Mouse (Mus musculus) heart, adult 2 months (tissue): ENCODE data around the gene Hacd3. TPM values are rescaled to one million over a fixed set of nuclear protein-coding genes. Genes with fewer than 3 reads are reported as not detected.

Experiments
- DNase-seq, 2 experiments: peaks; one replicate each; pipeline ENCODE4 v3.0.0; 2021
- H3K27ac ChIP-seq: fragments of 200-600 bp; 2 replicates; pipeline ENCODE4 v1.8.1; 2022
- H3K27me3 ChIP-seq: fragments of 200-500 bp; 2 replicates; pipeline ENCODE4 v1.6.1; 2012; ENCODE audit warnings: mild to moderate bottlenecking, low read length, inconsistent platforms, mixed read lengths; ENCODE audit not compliant: control insufficient read depth, insufficient read depth
- H3K36me3 ChIP-seq: fragments of 200-500 bp; 2 replicates; pipeline ENCODE4 v1.6.1; 2012; ENCODE audit warnings: low read length, inconsistent platforms; ENCODE audit not compliant: control insufficient read depth, insufficient read depth
- H3K4me1 ChIP-seq: fragments of 200-500 bp; 2 replicates; pipeline ENCODE4 v1.6.1; 2011; ENCODE audit warnings: low read length; ENCODE audit not compliant: control insufficient read depth, insufficient read depth
- H3K4me3 ChIP-seq: fragments of 200-600 bp; 2 replicates; pipeline ENCODE4 v1.8.1; 2022
- H3K79me2 ChIP-seq: fragments of 200-500 bp; replicated peaks from 2 replicates; pipeline ENCODE4 v1.6.1; 2012; ENCODE audit warnings: mild to moderate bottlenecking, inconsistent platforms, low read length, moderate library complexity, mixed read lengths; ENCODE audit not compliant: control insufficient read depth, insufficient read depth
- H3K9ac ChIP-seq: fragments of 200-500 bp; 2 replicates; pipeline ENCODE4 v1.6.1; 2012; ENCODE audit warnings: low read depth, mild to moderate bottlenecking, control low read depth, inconsistent platforms, low read length, mixed read lengths
- CTCF ChIP-seq: fragments of 200-600 bp; IDR thresholded peaks from 2 replicates; pipeline ENCODE4 v1.8.1; 2022; ENCODE audit warnings: antibody characterized with exemption, mild to moderate bottlenecking, moderate library complexity
- EP300 ChIP-seq: fragments of 200-500 bp; IDR thresholded peaks from 2 replicates; pipeline ENCODE4 v1.6.1; 2011; ENCODE audit warnings: low read depth, low read length, control low read depth; ENCODE audit not compliant: insufficient read depth
- POLR2A ChIP-seq: fragments of 200-500 bp; IDR thresholded peaks from 2 replicates; pipeline ENCODE4 v1.6.1; 2011; ENCODE audit warnings: mild to moderate bottlenecking, low read depth, low read length, control low read depth; ENCODE audit not compliant: insufficient read depth
- WGBS: fragments of 180-500 bp; shearing (Covaris S2); methylation state at CpG from one replicate; pipeline ENCODE4 v1.1.7; 2018; 5-methylcytosine and 5-hydroxymethylcytosine counted together
- intact Hi-C: fragments of 180-260 bp; cut with DNase I; formaldehyde crosslinking; loops from one replicate; pipeline ENCODE4 v1.15.1; 2025
- polyA plus RNA-seq: library from polyadenylated mRNA; depleted of rRNA; stranded (reverse); fragments of >200 nt; gene quantifications from 2 replicates; pipeline ENCODE4 v1.2.3, GENCODE M21; 2012
- total RNA-seq, 2 experiments: library from RNA; stranded (reverse); gene quantifications; 2 replicates each; pipeline ENCODE4 v1.2.3; 2021

Gene Hacd3
- total and polyA plus RNA-seq, 3 experiments: 11.2 to 18.9 (median 17.6) TPM

GRCm38 (mm10) chr9:64980548-64980947, 40.9 kb downstream of the Hacd3 start:
- intact Hi-C loops: loop anchor here (10.0 kb wide), 1 partner anchor 144 kb away; no protein-coding TSS in a partner anchor
- no peaks in the 10 kb centered on the region for H3K4me1 ChIP-seq
- no peak overlapping the region for H3K9ac ChIP-seq
- TF ChIP-seq POLR2A: no peak
- TF ChIP-seq CTCF: no peak
- TF ChIP-seq EP300: no peak
- H3K36me3 ChIP-seq: peaks cover 2% of the 10 kb centered on the region; the same call in 1 of the 2 replicates
- H3K27ac ChIP-seq: no peak overlapping the region
- H3K27me3 ChIP-seq: no peaks in the 10 kb centered on the region
- H3K79me2 ChIP-seq: no peaks in the 10 kb centered on the region
- DNase-seq: no peak
- WGBS: 43% methylated on average over 3 of the region's 3 CpGs
- H3K4me3 ChIP-seq: no peak overlapping the region

GRCm38 (mm10) chr9:64960978-64961320, 60.5 kb downstream of the Hacd3 start:
- Histone ChIP-seq H3K4me3 (peak overlapping the region; percentile 97), H3K27me3 (no peaks in the 10 kb centered on the region), H3K27ac (peak overlapping the region; percentile 88), H3K79me2 (peaks cover 3% of the 10 kb centered on the region; the same call in 1 of the 2 replicates), H3K36me3 (0 out of 2 replicates have a peak, but pooled peaks cover 6% of the 10 kb centered on the region), H3K4me1 (no peaks in the 10 kb centered on the region; the same call in 1 of the 2 replicates), H3K9ac (peak overlapping the region; percentile 97)
- WGBS: under 1% methylated on average over 17 of the region's 17 CpGs
- intact Hi-C loops: loop anchor here (2.0 to 5.0 kb wide), 2 partner anchors 569 to 620 kb away; partner anchors contain the start of gene Dis3l
- no peak for DNase-seq
- TF ChIP-seq EP300: no peak
- TF ChIP-seq CTCF: no peak
- TF ChIP-seq POLR2A: no peak

- peak within 1 kb of the TSS; percentile 97 for H3K4me3 ChIP-seq
- intact Hi-C loops: loop anchor here (2.0 to 5.0 kb wide), 2 partner anchors 568 to 620 kb away; partner anchors contain the start of gene Dis3l
- H3K27ac ChIP-seq: peak within 1 kb of the TSS; percentile 88
- 0 out of 2 replicates have a peak, but pooled peaks cover 6% of the 10 kb centered on the region for H3K36me3 ChIP-seq
- no peaks in the 10 kb centered on the region for H3K27me3 ChIP-seq
- DNase-seq: peak; percentile 95 to 99
- TF ChIP-seq CTCF (peak; percentile 97), POLR2A (peak; percentile 81), EP300 (peak; percentile 84)
- WGBS: 8% methylated on average over 29 of the region's 29 CpGs
- peak within 1 kb of the TSS; percentile 97 for H3K9ac ChIP-seq
- no peaks in the 10 kb centered on the region; the same call in 1 of the 2 replicates for H3K4me1 ChIP-seq
- peaks cover 3% of the 10 kb centered on the region; the same call in 1 of the 2 replicates for H3K79me2 ChIP-seq
These were observed 61.1 kb downstream of the Hacd3 start, which contains the start of gene Ints14 for GRCm38 (mm10) chr9:64960117-64960977. Gene Ints14, plus strand, starts transcription at chr9:64960905.

GRCm38 (mm10) chr9:64957276-64957675, 64.2 kb downstream of the Hacd3 start:
- WGBS: 85% methylated on average over 3 of the region's 3 CpGs
- no peak overlapping the region for H3K4me3 ChIP-seq

GRCm38 (mm10) chr9:64956337-64956736, 65.2 kb downstream of the Hacd3 start:
- Histone ChIP-seq H3K4me3 (no peak overlapping the region), H3K4me1 (no peaks in the 10 kb centered on the region; the same call in 1 of the 2 replicates), H3K79me2 (no peaks in the 10 kb centered on the region), H3K36me3 (no peaks in the 10 kb centered on the region), H3K27me3 (no peaks in the 10 kb centered on the region; the same call in none of the 2 replicates), H3K9ac (no peak overlapping the region), H3K27ac (no peak overlapping the region)
- TF ChIP-seq POLR2A (no peak), CTCF (no peak), EP300 (no peak)
- intact Hi-C loops: loop anchor here (5.0 kb wide), 1 partner anchor 179 kb away; no protein-coding TSS in a partner anchor
- 19% methylated on average over 12 of the region's 12 CpGs for WGBS
- no peak for DNase-seq

More at GRCm38 (mm10) chr9:64957276-64957675, 64.2 kb downstream of the Hacd3 start:
- Histone ChIP-seq H3K36me3 (0 out of 2 replicates have a peak, but pooled peaks cover 2% of the 10 kb centered on the region), H3K4me1 (no peaks in the 10 kb centered on the region; the same call in 1 of the 2 replicates), H3K27ac (no peak overlapping the region), H3K9ac (no peak overlapping the region), H3K27me3 (no peaks in the 10 kb centered on the region; the same call in none of the 2 replicates), H3K79me2 (no peaks in the 10 kb centered on the region)
- intact Hi-C loops: loop anchor here (5.0 kb wide), 1 partner anchor 180 kb away; no protein-coding TSS in a partner anchor
- TF ChIP-seq CTCF: no peak
- no peak for TF ChIP-seq POLR2A
- TF ChIP-seq EP300: no peak
- no peak for DNase-seq
